Mouse (Mus musculus) liver, postnatal 0 days (tissue): Measurements from ENCODE around the gene Phf20. TPM values are rescaled to one million over a fixed set of nuclear protein-coding genes. Genes with fewer than 3 reads are reported as not detected.

ENCODE experiments used
- ATAC-seq: fragments of 200-750 bp; cut with Nextera tagmentation; 2 replicates; pipeline ENCODE4 v1.8.0; 2017; ENCODE audit warnings: mild to moderate bottlenecking, moderate library complexity
- DNase-seq: peaks from one replicate; pipeline ENCODE4 v3.0.0-alpha.2; 2016
- H3K27ac ChIP-seq: fragments of 300-500 bp; sonication (generic); 2 replicates; pipeline ENCODE4 v1.5.1; 2014; ENCODE audit warnings: antibody characterized with exemption, moderate library complexity, mild to moderate bottlenecking, low read depth
- H3K27me3 ChIP-seq: fragments of 300-500 bp; sonication (generic); 2 replicates; pipeline ENCODE4 v1.6.1; 2014; ENCODE audit warnings: low read length, control low read depth, mixed read lengths; ENCODE audit not compliant: insufficient read depth
- H3K36me3 ChIP-seq: fragments of 300-500 bp; sonication (generic); replicated peaks from 2 replicates; pipeline ENCODE4 v1.6.1; 2014; ENCODE audit warnings: mild to moderate bottlenecking, control low read depth, low read length, moderate library complexity, mixed read lengths; ENCODE audit not compliant: insufficient read depth
- H3K4me1 ChIP-seq: fragments of 300-500 bp; sonication (generic); 2 replicates; pipeline ENCODE4 v1.6.1; 2014; ENCODE audit warnings: antibody characterized with exemption, mild to moderate bottlenecking, control low read depth; ENCODE audit not compliant: insufficient read depth
- H3K4me2 ChIP-seq: fragments of 300-500 bp; sonication (generic); 2 replicates; pipeline ENCODE4 v1.6.1; 2014; ENCODE audit warnings: low read depth, mild to moderate bottlenecking, low read length, moderate library complexity, mixed read lengths
- H3K4me3 ChIP-seq: fragments of 300-500 bp; sonication (generic); 2 replicates; pipeline ENCODE4 v1.5.1; 2014; ENCODE audit warnings: low read depth, low read length
- H3K9ac ChIP-seq: fragments of 300-500 bp; sonication (generic); replicated peaks from 2 replicates; pipeline ENCODE4 v1.6.1; 2014; ENCODE audit warnings: mild to moderate bottlenecking, moderate library complexity
- H3K9me3 ChIP-seq: fragments of 300-500 bp; sonication (generic); 2 replicates; pipeline ENCODE4 v1.6.1; 2016; ENCODE audit warnings: mild to moderate bottlenecking, control low read depth, low read length, mixed read lengths
- CTCF ChIP-seq: sonication (generic); IDR thresholded peaks from 2 replicates; pipeline ENCODE4 v1.5.1; 2016; ENCODE audit warnings: antibody characterized with exemption, low read depth
- EP300 ChIP-seq: IDR thresholded peaks from 2 replicates; pipeline ENCODE4 v1.6.1; 2016; ENCODE audit warnings: antibody characterized with exemption, low read depth, mild to moderate bottlenecking
- WGBS: fragments of 180-500 bp; shearing (Covaris S2); extraction: QIAGEN DNeasy Blood & Tissue Kit; methylation state at CpG from one replicate; pipeline ENCODE4 v1.1.7; 2014; ENCODE audit not compliant: insufficient replicate concordance; 5-methylcytosine and 5-hydroxymethylcytosine counted together
- microRNA-seq: library from miRNA; unstranded; fragments of <30 nt; microRNA quantifications from one replicate; pipeline ENCODE4, GENCODE M21; 2016
- polyA plus RNA-seq: library from polyadenylated mRNA; unstranded; fragments of >200 nt; fragmentation: Nextera tagmentation; extraction: Ambion mirVana; gene quantifications from 2 replicates; pipeline ENCODE4 v1.2.1, GENCODE M21; 2015

The Phf20 gene
- polyA plus RNA-seq, 1 experiment from 2014 or later = 11.7 TPM

- H3K4me2 ChIP-seq = no peak overlapping the region
- no peak overlapping the region for H3K27ac ChIP-seq
- DNase-seq (no peak), ATAC-seq (no peak)
- no peak for TF ChIP-seq CTCF
- TF ChIP-seq EP300 = no peak
- no peaks in the 10 kb centered on the region for H3K27me3 ChIP-seq
- H3K36me3 ChIP-seq = no peaks in the 10 kb centered on the region
- no peak overlapping the region for H3K9ac ChIP-seq
- no peaks in the 10 kb centered on the region for H3K4me1 ChIP-seq
- H3K9me3 ChIP-seq = no peaks in the 10 kb centered on the region
- H3K4me3 ChIP-seq = no peak overlapping the region
- 77% methylated on average over 4 of the region's 4 CpGs for whole genome bisulfite sequencing
Observed at GRCm38 (mm10) chr2:156349286-156349848, 153.1 kb downstream of the Phf20 start.

DNA sequence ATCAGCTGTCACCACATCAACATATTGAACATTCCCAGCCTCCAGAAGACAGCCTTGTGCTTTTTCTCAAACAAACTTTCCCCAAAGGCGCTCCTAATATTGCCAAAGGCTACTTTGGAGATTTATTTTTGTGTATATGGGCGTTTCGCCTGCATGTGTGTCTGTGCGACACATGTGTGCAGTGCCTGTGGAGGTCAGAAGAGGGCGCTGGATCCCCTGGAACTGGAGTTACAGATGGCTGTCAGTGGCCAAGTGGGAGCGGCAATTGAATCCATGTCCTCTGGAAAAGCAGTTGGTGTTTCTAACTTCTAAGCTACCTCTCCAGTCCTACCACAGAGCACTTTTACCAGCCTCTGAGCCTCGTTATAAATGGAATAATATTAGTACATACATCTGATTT lies 155.0 kb downstream of the Phf20 start:
- TF ChIP-seq CTCF (peak; percentile 36), EP300 (no peak)
- H3K4me3 ChIP-seq = no peak overlapping the region
- no peaks in the 10 kb centered on the region for H3K4me1 ChIP-seq
- H3K4me2 ChIP-seq = no peak overlapping the region
- ATAC-seq (no peak), DNase-seq (peak; percentile 28)
- H3K27me3 ChIP-seq = no peaks in the 10 kb centered on the region
- H3K27ac ChIP-seq = no peak overlapping the region
- no peaks in the 10 kb centered on the region for H3K36me3 ChIP-seq
- no peak overlapping the region for H3K9ac ChIP-seq
- H3K9me3 ChIP-seq = no peaks in the 10 kb centered on the region
- 82% methylated on average over 7 of the region's 7 CpGs for WGBS

GRCm38 (mm10) chr2:156352413-156353165 lies 156.3 kb downstream of the Phf20 start:
- TF ChIP-seq CTCF = peak; percentile 49
- no peak for TF ChIP-seq EP300
- H3K4me2 ChIP-seq = no peak overlapping the region
- no peaks in the 10 kb centered on the region for H3K27me3 ChIP-seq
- no peak overlapping the region for H3K4me3 ChIP-seq
- no peak overlapping the region for H3K9ac ChIP-seq
- DNase-seq = no peak
- WGBS = 65% methylated on average over 8 of the region's 8 CpGs
- no peaks in the 10 kb centered on the region for H3K36me3 ChIP-seq
- no peaks in the 10 kb centered on the region for H3K9me3 ChIP-seq
- no peaks in the 10 kb centered on the region for H3K4me1 ChIP-seq
- H3K27ac ChIP-seq = no peak overlapping the region
- no peak for ATAC-seq

GRCm38 (mm10) chr2:156353265-156353692 lies 157.0 kb downstream of the Phf20 start:
- Histone ChIP-seq H3K4me3 (no peak overlapping the region), H3K9ac (no peak overlapping the region), H3K4me1 (no peaks in the 10 kb centered on the region), H3K27ac (no peak overlapping the region), H3K9me3 (no peaks in the 10 kb centered on the region), H3K36me3 (no peaks in the 10 kb centered on the region), H3K27me3 (no peaks in the 10 kb centered on the region), H3K4me2 (no peak overlapping the region)
- 43% methylated on average over 7 of the region's 7 CpGs for WGBS
- no peak for ATAC-seq
- TF ChIP-seq EP300 (no peak), CTCF (no peak)
- no peak for DNase-seq

GRCm38 (mm10) chr2:156356031-156356430 lies 159.8 kb downstream of the Phf20 start:
- H3K4me2 ChIP-seq = no peak overlapping the region
- H3K27ac ChIP-seq = no peak overlapping the region
- H3K4me3 ChIP-seq = no peak overlapping the region
- no peaks in the 10 kb centered on the region for H3K9me3 ChIP-seq
- 69% methylated on average over 7 of the region's 7 CpGs for WGBS
- no peaks in the 10 kb centered on the region for H3K36me3 ChIP-seq
- H3K9ac ChIP-seq = no peak overlapping the region
- no peak for DNase-seq
- no peaks in the 10 kb centered on the region for H3K4me1 ChIP-seq
- TF ChIP-seq EP300 (no peak), CTCF (no peak)
- H3K27me3 ChIP-seq = no peaks in the 10 kb centered on the region
- ATAC-seq = no peak

Small RNAs within 50 kb of the gene (microRNA-seq; reads per million reads assigned to microRNA genes)
- not detected for gene Gm22759

Other genes starting within 250 kb of the Phf20 start
- gene Cep250, start 240.0 kb upstream of the Phf20 start, polyA plus RNA-seq = 3.1 and 5.0 TPM in 2 replicates
- gene 6430550D23Rik, start 188.5 kb upstream of the Phf20 start, polyA plus RNA-seq = 0.64 and 0.90 TPM in 2 replicates
- 64.5 and 64.8 TPM in 2 replicates for gene Ergic3, start 188.4 kb upstream of the Phf20 start, polyA plus RNA-seq
- gene Fer1l4, start 143.5 kb upstream of the Phf20 start, polyA plus RNA-seq = not detected in 2 replicates
- 0.54 and 0.74 TPM in 2 replicates for gene Spag4, start 131.3 kb upstream of the Phf20 start, polyA plus RNA-seq
- 13.4 and 16.0 TPM in 2 replicates for gene Cpne1, start 84.5 kb upstream of the Phf20 start, polyA plus RNA-seq
- gene Rbm12, start 84.5 kb upstream of the Phf20 start, polyA plus RNA-seq = 5.5 and 5.7 TPM in 2 replicates
- 0.88 and 3.0 TPM in 2 replicates for gene Gm28036, start 69.4 kb upstream of the Phf20 start, polyA plus RNA-seq
- 292 and 295 TPM in 2 replicates for gene Romo1, start 52.4 kb upstream of the Phf20 start, polyA plus RNA-seq
- 38.9 and 40.2 TPM in 2 replicates for gene Nfs1, start 52.3 kb upstream of the Phf20 start, polyA plus RNA-seq
- 228 and 239 TPM in 2 replicates for gene Rbm39, start 16.2 kb upstream of the Phf20 start, polyA plus RNA-seq
- gene Cnbd2, start 115.8 kb downstream of the Phf20 start, polyA plus RNA-seq = 3.5 and 4.0 TPM in 2 replicates
- 56.7 and 70.2 TPM in 2 replicates for gene Scand1, start 116.2 kb downstream of the Phf20 start, polyA plus RNA-seq
- gene Epb41l1, start 224.4 kb downstream of the Phf20 start, polyA plus RNA-seq = 0.49 and 0.51 TPM in 2 replicates